Mouse (Mus musculus) lung, postnatal 0 days (tissue): ENCODE measurements at regions not wholly inside any gene's neighbourhood (a gene's known extent, or its start where the extent isn't known, plus 50 kb on each side); places are given as distances from the start of the nearest gene placed in this dataset.

ENCODE experiments used
- CTCF ChIP-seq: IDR thresholded peaks from 2 replicates; pipeline ENCODE4 v1.5.1; 2016; ENCODE audit warnings: antibody characterized with exemption, mild to moderate bottlenecking
- EP300 ChIP-seq: IDR thresholded peaks from 2 replicates; pipeline ENCODE4 v1.6.1; 2016; ENCODE audit warnings: antibody characterized with exemption, mild to moderate bottlenecking, control low read depth

DNA sequence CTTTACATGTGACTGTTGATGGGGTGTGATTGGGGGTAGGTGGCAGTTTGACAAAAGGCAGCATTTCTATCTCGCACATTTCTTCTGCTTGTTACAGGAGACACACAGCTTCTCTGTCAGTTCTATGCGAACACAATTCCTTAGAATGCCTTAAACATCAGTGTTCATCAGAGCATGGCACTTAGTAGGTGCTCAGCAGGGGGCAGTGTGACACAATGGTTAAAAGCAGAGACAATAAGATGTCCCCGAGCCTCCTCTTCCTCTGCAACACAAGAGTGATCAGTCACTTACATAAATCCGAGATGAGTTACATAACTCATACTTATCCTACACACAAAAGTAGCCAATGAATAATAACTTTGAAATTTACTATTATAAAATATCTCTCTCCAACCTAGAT lies 688.1 kb downstream of the Gm826 start:
- TF ChIP-seq EP300 (no peak), CTCF (peak; percentile 65)
